Mouse (Mus musculus): ENCODE results near the gene Atxn3.

DNA sequence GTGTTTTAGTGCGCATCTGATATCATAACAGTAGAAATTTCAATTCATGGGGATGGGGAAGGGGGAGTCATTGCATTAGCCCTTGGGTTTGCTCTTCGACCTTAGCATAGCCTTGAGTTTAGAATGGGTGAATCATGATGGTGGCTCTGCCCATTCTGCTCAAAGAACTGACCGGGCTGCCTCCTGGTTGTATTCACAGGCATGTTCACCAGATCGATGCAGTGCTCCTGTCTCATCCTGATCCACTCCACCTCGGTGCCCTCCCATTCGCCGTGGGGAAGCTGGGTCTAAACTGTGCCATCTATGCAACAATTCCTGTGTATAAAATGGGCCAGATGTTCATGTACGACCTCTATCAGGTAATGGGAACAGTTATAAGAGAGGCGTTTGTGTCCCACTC lies 24.9 kb upstream of the Atxn3 start:
- no peak for TF ChIP-seq CTCF (IDR thresholded peaks at IDR 0.05; ENCODE audit: extremely low read depth, insufficient read depth, insufficient read length, insufficient replicate concordance)
- no peak for TF ChIP-seq POLR2A (IDR thresholded peaks at IDR 0.05; ENCODE audit: low read depth, low read length)
